Mouse (Mus musculus) hindbrain, postnatal 0 days (tissue): ENCODE data around the gene Dhx9. TPM values are rescaled to one million over a fixed set of nuclear protein-coding genes. Genes with fewer than 3 reads are reported as not detected.

Experiments
- ATAC-seq: fragments of 200-750 bp; cut with Nextera tagmentation; 2 replicates; pipeline ENCODE4 v1.8.0; 2017; ENCODE audit warnings: mild to moderate bottlenecking, moderate TSS enrichment, moderate library complexity
- DNase-seq: peaks from one replicate; pipeline ENCODE4 v3.0.0-alpha.2; 2015; ENCODE audit warnings: low spot score
- H3K27ac ChIP-seq: fragments of 300-500 bp; sonication (generic); 2 replicates; pipeline ENCODE4 v1.5.1; 2014; ENCODE audit warnings: mild to moderate bottlenecking
- H3K27me3 ChIP-seq: fragments of 300-500 bp; sonication (generic); 2 replicates; pipeline ENCODE4 v1.6.1; 2014; ENCODE audit warnings: low read length, mixed read lengths; ENCODE audit not compliant: insufficient read depth
- H3K36me3 ChIP-seq: fragments of 300-500 bp; sonication (generic); 2 replicates; pipeline ENCODE4 v1.6.1; 2014; ENCODE audit warnings: low read length, mixed read lengths; ENCODE audit not compliant: insufficient read depth
- H3K4me1 ChIP-seq: fragments of 300-500 bp; sonication (generic); 2 replicates; pipeline ENCODE4 v1.6.1; 2014; ENCODE audit warnings: antibody characterized with exemption, low read length, mixed read lengths; ENCODE audit not compliant: insufficient read depth
- H3K4me2 ChIP-seq: fragments of 300-500 bp; sonication (generic); 2 replicates; pipeline ENCODE4 v1.6.1; 2014; ENCODE audit warnings: low read depth, mild to moderate bottlenecking, low read length, moderate library complexity, mixed read lengths
- H3K4me3 ChIP-seq: fragments of 300-500 bp; sonication (generic); 2 replicates; pipeline ENCODE4 v1.5.1; 2014; ENCODE audit warnings: low read length
- H3K9ac ChIP-seq: fragments of 300-500 bp; sonication (generic); replicated peaks from 2 replicates; pipeline ENCODE4 v1.6.1; 2014; ENCODE audit warnings: mild to moderate bottlenecking, low read length, moderate library complexity, mixed read lengths
- H3K9me3 ChIP-seq: fragments of 300-500 bp; sonication (generic); 2 replicates; pipeline ENCODE4 v1.6.1; 2016; ENCODE audit warnings: low read length, mixed read lengths
- CTCF ChIP-seq: IDR thresholded peaks from 2 replicates; pipeline ENCODE4 v1.5.1; 2016; ENCODE audit warnings: antibody characterized with exemption, control low read depth, low read depth
- WGBS: fragments of 180-500 bp; shearing (Covaris S2); extraction: QIAGEN DNeasy Blood & Tissue Kit; methylation state at CpG from one replicate; pipeline ENCODE4 v1.1.7; 2014; 5-methylcytosine and 5-hydroxymethylcytosine counted together
- polyA plus RNA-seq: library from polyadenylated mRNA; unstranded; fragments of >200 nt; fragmentation: Nextera tagmentation; extraction: Ambion mirVana; gene quantifications from 2 replicates; pipeline ENCODE4 v1.2.1, GENCODE M21; 2015
- total RNA-seq: library from RNA; depleted of rRNA; stranded (reverse); fragments of >200 nt; gene quantifications from 2 replicates; pipeline ENCODE4 v1.2.3, GENCODE M21; 2014

The Dhx9 gene
- total and polyA plus RNA-seq, 2 experiments from 2014 or later, result 36.8 to 57.3 TPM

GRCm38 (mm10) chr1:153493931-153494330 lies 6.5 kb upstream of the Dhx9 start:
- H3K9me3 ChIP-seq, result no peaks in the 10 kb centered on the region
- ATAC-seq, result no peak
- no peak for DNase-seq
- no peak overlapping the region for H3K9ac ChIP-seq
- no peaks in the 10 kb centered on the region for H3K36me3 ChIP-seq
- H3K4me1 ChIP-seq, result no peaks in the 10 kb centered on the region
- H3K4me3 ChIP-seq, result no peak overlapping the region
- H3K27ac ChIP-seq, result no peak overlapping the region
- H3K27me3 ChIP-seq, result no peaks in the 10 kb centered on the region
- no peak for TF ChIP-seq CTCF
- no peak overlapping the region for H3K4me2 ChIP-seq
- 19% methylated on average over 6 of the region's 6 CpGs for WGBS

- H3K9ac ChIP-seq, result no peak overlapping the region
- no peak overlapping the region for H3K27ac ChIP-seq
- no peaks in the 10 kb centered on the region for H3K27me3 ChIP-seq
- WGBS, result 18% methylated on average over 4 of the region's 4 CpGs
- DNase-seq, result no peak
- no peaks in the 10 kb centered on the region for H3K4me1 ChIP-seq
- TF ChIP-seq CTCF, result no peak
- no peak overlapping the region for H3K4me2 ChIP-seq
- H3K36me3 ChIP-seq, result no peaks in the 10 kb centered on the region
- H3K4me3 ChIP-seq, result no peak overlapping the region
- no peaks in the 10 kb centered on the region for H3K9me3 ChIP-seq
- no peak for ATAC-seq
These were observed 5.9 kb upstream of the Dhx9 start for GRCm38 (mm10) chr1:153493338-153493737.

DNA sequence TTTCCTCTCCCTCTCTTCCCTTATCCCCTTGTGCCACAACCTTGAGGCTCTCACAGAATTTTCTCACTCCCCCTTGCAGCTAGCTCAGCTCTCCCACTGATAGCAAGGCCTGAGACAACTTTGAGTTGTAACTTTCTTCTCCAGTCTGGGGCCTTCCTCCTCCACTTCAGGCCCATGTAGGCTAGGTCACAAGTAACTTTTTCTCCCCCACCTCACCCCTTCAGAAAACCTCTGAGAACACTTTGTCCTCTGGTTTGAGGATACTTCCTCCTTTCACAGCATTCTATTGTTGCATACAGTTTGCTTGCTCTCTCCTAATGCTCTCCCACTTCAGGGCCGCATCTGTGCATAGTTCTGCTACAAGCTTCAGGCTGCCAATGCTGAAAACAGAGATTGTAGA lies 4.4 kb upstream of the Dhx9 start:
- Histone ChIP-seq H3K9ac (no peak overlapping the region), H3K27ac (no peak overlapping the region), H3K36me3 (no peaks in the 10 kb centered on the region), H3K9me3 (no peaks in the 10 kb centered on the region), H3K4me2 (no peak overlapping the region), H3K4me3 (no peak overlapping the region), H3K4me1 (no peaks in the 10 kb centered on the region), H3K27me3 (no peaks in the 10 kb centered on the region)
- TF ChIP-seq CTCF, result no peak
- ATAC-seq (no peak), DNase-seq (no peak)
- WGBS, result 95% methylated on average over 1 of the region's 1 CpGs

- ATAC-seq (no peak), DNase-seq (no peak)
These were observed 3.9 kb upstream of the Dhx9 start for GRCm38 (mm10) chr1:153491345-153491744.

GRCm38 (mm10) chr1:153489963-153490362 lies 2.5 kb upstream of the Dhx9 start:
- WGBS, result 84% methylated on average over 4 of the region's 4 CpGs
- ATAC-seq, result no peak
- Histone ChIP-seq H3K9me3 (no peaks in the 10 kb centered on the region), H3K27me3 (no peaks in the 10 kb centered on the region), H3K27ac (no peak overlapping the region), H3K4me1 (peaks cover 12% of the 10 kb centered on the region; the same call in 1 of the 2 replicates), H3K4me3 (no peak overlapping the region), H3K4me2 (no peak overlapping the region), H3K36me3 (no peaks in the 10 kb centered on the region), H3K9ac (no peak overlapping the region)
- no peak for TF ChIP-seq CTCF
- no peak for DNase-seq

More at GRCm38 (mm10) chr1:153491345-153491744, 3.9 kb upstream of the Dhx9 start:
- no peak overlapping the region for H3K4me2 ChIP-seq
- TF ChIP-seq CTCF, result no peak
- H3K9ac ChIP-seq, result no peak overlapping the region
- no peaks in the 10 kb centered on the region for H3K4me1 ChIP-seq
- H3K9me3 ChIP-seq, result no peaks in the 10 kb centered on the region
- H3K36me3 ChIP-seq, result no peaks in the 10 kb centered on the region
- H3K27ac ChIP-seq, result no peak overlapping the region
- 84% methylated on average over 2 of the region's 2 CpGs for WGBS
- no peak overlapping the region for H3K4me3 ChIP-seq
- H3K27me3 ChIP-seq, result no peaks in the 10 kb centered on the region

- WGBS, result 40% methylated on average over 2 of the region's 2 CpGs
- no peak overlapping the region for H3K4me2 ChIP-seq
- no peak overlapping the region for H3K4me3 ChIP-seq
These were observed 2.1 kb upstream of the Dhx9 start for GRCm38 (mm10) chr1:153489540-153489939.

GRCm38 (mm10) chr1:153489132-153489531 lies 1.7 kb upstream of the Dhx9 start:
- DNase-seq (no peak), ATAC-seq (no peak)
- no peaks in the 10 kb centered on the region for H3K27me3 ChIP-seq
- no peak overlapping the region for H3K4me3 ChIP-seq
- H3K9ac ChIP-seq, result no peak overlapping the region
- 45% methylated on average over 7 of the region's 7 CpGs for WGBS
- TF ChIP-seq CTCF, result peak; percentile 32; the same call in 1 of the 2 replicates
- H3K4me2 ChIP-seq, result no peak overlapping the region
- no peak overlapping the region for H3K27ac ChIP-seq
- H3K9me3 ChIP-seq, result no peaks in the 10 kb centered on the region
- H3K36me3 ChIP-seq, result no peaks in the 10 kb centered on the region
- peaks cover 18% of the 10 kb centered on the region; the same call in 1 of the 2 replicates for H3K4me1 ChIP-seq

More at GRCm38 (mm10) chr1:153489540-153489939, 2.1 kb upstream of the Dhx9 start:
- Histone ChIP-seq H3K36me3 (no peaks in the 10 kb centered on the region), H3K27ac (no peak overlapping the region), H3K27me3 (no peaks in the 10 kb centered on the region), H3K9me3 (no peaks in the 10 kb centered on the region), H3K9ac (no peak overlapping the region), H3K4me1 (peaks cover 16% of the 10 kb centered on the region; the same call in 1 of the 2 replicates)
- no peak for ATAC-seq
- no peak for DNase-seq
- no peak for TF ChIP-seq CTCF
